8 mouse cellular contexts compared by ENCODE assay signal in genomic region chr10:120635818-120636543, GRCm38 (mm10).
DNase-seq lines count a peak whose midpoint lies in the region; ATAC-seq lines count a peak whose summit lies in the region.

No protein-coding gene starts in this region.

- 58% methylated on average over 21 of the region's 21 CpGs for WGBS in kidney, embryonic 15.5 days
- WGBS in forebrain, embryonic 15.5 days = 50% methylated on average over 21 of the region's 21 CpGs

- H3K9me3 ChIP-seq in kidney, embryonic 15.5 days (replicated peaks) = no peaks in the 10 kb centered on the region
- H3K9me3 ChIP-seq in forebrain, embryonic 15.5 days = no peaks in the 10 kb centered on the region

- H3K4me1 ChIP-seq in kidney, embryonic 15.5 days = peaks cover 23% of the 10 kb centered on the region; the same call in 1 of the 2 replicates
- peaks cover 30% of the 10 kb centered on the region for H3K4me1 ChIP-seq in forebrain, embryonic 15.5 days

- no peak for ATAC-seq in kidney, embryonic 15.5 days (replicated peaks; ENCODE audit: low FRiP score)
- ATAC-seq in forebrain, embryonic 15.5 days (replicated peaks) = peak; percentile 81
- peak; percentile 67 for ATAC-seq in monocyte, adult 5-6 weeks (replicated peaks; ENCODE audit: insufficient number of reproducible peaks, low FRiP score, low TSS enrichment, poor library complexity, severe bottlenecking)

- H3K4me2 ChIP-seq in kidney, embryonic 15.5 days = no peak overlapping the region
- H3K4me2 ChIP-seq in forebrain, embryonic 15.5 days (replicated peaks) = no peak overlapping the region; the same call in 1 of the 2 replicates

- no peak overlapping the region for H3K9ac ChIP-seq in kidney, embryonic 15.5 days
- no peak overlapping the region for H3K9ac ChIP-seq in forebrain, embryonic 15.5 days (replicated peaks)

- no peak overlapping the region for H3K4me3 ChIP-seq in kidney, embryonic 15.5 days (replicated peaks)
- H3K4me3 ChIP-seq in forebrain, embryonic 15.5 days = no peak overlapping the region

- H3K36me3 ChIP-seq in kidney, embryonic 15.5 days = no peaks in the 10 kb centered on the region
- H3K36me3 ChIP-seq in forebrain, embryonic 15.5 days = no peaks in the 10 kb centered on the region

- no peak overlapping the region for H3K27ac ChIP-seq in kidney, embryonic 15.5 days
- no peak overlapping the region for H3K27ac ChIP-seq in forebrain, embryonic 15.5 days (replicated peaks)

- H3K27me3 ChIP-seq in kidney, embryonic 15.5 days = no peaks in the 10 kb centered on the region
- no peaks in the 10 kb centered on the region for H3K27me3 ChIP-seq in forebrain, embryonic 15.5 days

- DNase-seq in kidney, postnatal 14 days = peak; percentile 29
- peak; percentile 69 for DNase-seq in adrenal gland, postnatal 25 days
- DNase-seq in heart, postnatal 4 days = peak; percentile 53
- DNase-seq in thymus, postnatal 25 days = no peak
- no peak for DNase-seq in thymus, postnatal 14 days

Comparison
In these comparisons a context has a peak if more than half of its experiments do, and no peak if none do; other contexts are left out.
1. DNase-seq: peak in kidney, postnatal 14 days (single experiment), adrenal gland, postnatal 25 days (single experiment) and heart, postnatal 4 days (single experiment); none in thymus, postnatal 25 days (single experiment) and thymus, postnatal 14 days (single experiment).